Mouse (Mus musculus): ENCODE data around the gene Sctr.

Sctr gene

GRCm38 (mm10) chr1:120101227-120101609 lies 94.5 kb downstream of the Sctr start:
- no peak for DNase-seq (ENCODE audit: low read depth)

DNA sequence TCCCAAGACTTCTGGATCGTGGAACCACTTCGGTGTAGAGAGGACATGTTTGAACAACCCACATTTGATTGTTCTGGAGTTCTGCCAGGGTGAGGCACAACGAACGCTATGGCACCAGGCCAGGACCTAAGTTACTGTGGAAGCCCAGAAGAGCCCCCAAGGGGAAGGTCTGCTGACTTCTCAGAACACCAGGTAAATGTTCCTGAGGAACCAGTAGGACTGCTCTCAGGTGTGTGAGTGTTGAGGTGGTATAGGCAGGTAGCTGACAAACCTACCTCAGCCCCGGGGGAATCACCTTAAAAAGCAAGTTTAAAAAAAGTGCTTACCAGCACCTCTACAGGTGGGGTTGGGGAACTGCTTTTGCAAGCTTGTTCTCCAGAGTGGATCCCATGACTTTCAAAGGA lies 98.9 kb downstream of the Sctr start:
- peak; percentile 19 for DNase-seq (ENCODE audit: low read depth)

DNA sequence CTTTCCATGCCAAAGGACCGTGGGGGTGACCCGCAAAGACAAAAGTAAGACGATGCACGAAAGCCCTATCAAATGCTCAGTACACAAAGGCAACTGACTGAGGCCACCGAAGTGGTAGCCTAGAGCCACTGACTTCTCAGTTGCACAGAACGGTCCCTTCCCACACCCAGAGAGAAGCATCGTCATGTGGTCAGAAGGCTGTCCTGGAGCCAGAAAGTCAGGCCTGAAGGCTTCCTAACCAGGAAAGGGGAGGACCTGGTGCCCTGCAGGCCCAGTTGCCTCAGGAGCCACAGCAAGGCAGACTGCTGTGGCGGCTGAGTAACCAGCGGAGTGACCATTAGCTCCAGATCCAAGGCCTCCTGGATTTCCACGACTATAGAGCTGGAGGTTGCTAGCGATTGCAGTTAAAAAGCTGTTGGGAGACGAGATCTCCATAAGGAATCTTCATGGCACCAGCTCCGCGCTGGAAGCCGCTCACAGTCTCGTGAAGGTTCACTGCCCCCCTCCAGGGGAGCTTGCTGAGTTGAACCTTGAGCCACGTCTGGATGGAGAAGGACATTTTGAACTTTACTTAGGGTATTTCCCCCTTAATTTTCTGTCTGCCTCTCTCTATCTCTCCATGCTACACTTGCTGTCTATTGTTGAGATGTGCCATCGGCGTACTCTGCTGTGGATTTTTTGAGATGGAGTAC lies 103.2 kb downstream of the Sctr start:
- DNase-seq (ENCODE audit: low read depth) = no peak

GRCm38 (mm10) chr1:120111766-120112165 lies 105.1 kb downstream of the Sctr start:
- DNase-seq (ENCODE audit: low read depth) = no peak

DNA sequence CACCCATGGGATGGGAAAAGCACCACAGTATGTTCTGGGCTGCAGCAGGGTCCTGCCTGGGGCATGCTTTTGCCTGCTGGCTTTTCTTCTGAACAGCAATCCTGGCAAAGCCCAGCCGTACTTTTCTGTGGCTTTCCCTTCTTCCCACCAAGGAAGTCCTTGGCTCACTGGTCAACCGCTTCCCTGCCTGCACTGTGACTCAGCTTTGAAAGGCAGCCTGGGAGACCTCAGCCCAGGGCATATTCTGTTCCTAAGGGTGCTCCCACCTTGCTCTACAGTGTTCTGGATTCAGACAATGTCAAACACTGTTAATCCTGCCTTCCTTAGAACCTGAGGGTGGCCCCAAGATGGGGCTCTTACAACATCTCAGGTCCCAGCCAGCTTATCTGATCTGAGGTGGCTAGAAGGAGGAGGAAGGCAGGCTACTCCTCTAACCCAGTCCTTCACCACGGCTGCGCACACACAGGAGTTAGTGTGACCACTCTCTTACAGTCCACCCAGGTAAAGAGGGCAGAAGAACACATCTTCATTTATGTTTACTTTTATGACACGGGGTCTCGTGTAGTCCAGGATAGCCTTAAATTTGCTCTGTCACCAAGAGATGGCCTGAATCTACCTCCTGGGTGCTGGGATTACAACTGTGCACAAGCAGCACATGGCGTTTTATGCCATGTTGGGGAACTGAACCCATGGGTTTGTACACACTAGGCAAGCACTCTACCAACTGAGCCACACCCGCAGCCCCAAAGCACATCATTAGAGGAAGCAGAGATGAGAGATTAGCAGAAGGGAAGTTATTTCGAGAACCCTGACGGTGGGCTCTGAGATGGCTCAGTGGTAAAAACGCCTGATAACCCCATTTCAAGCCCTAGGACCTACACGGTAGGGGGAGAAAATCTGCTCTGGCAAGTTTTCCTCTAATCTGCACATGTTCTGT lies 105.8 kb downstream of the Sctr start:
- DNase-seq (ENCODE audit: low read depth) = no peak
